Mouse (Mus musculus): ENCODE data around the gene Syne4. TPM values are rescaled to one million over a fixed set of nuclear protein-coding genes. Genes with fewer than 3 reads are reported as not detected.
A peak's percentile ranks its signal among the peaks of the same experiment; 100 is the strongest.

Gene Syne4
- polyA plus RNA-seq, 1 experiment from 2014 or later, result 36.9 TPM

DNA sequence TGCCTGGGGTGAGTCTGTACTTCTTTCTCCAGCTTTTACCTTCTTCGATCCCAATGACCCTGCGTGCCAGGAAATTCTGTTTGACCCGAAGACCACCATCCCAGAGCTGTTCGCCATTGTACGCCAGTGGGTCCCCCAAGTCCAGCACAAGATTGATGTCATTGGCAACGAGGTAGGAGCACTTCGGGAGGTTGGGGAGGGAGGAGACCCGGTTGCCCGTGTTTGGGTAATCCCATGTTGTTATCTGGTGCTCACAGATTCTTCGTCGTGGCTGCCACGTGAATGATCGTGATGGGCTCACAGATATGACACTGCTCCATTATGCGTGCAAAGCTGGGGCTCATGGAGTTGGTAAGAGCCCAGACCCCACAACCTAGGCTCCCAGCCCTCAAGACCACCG is 17.8 kb upstream of the Syne4 start:
- Histone ChIP-seq H3K27me3 (no peaks in the 10 kb centered on the region), H3K4me1 (peaks cover 12% of the 10 kb centered on the region), H3K36me3 (peaks cover 64% of the 10 kb centered on the region), H3K4me2 (replicated peaks) (no peak overlapping the region), H3K9ac (no peak overlapping the region), H3K4me3 (replicated peaks) (no peak overlapping the region), H3K9me3 (replicated peaks) (no peaks in the 10 kb centered on the region), H3K27ac (replicated peaks) (no peak overlapping the region)
- WGBS, result 90% methylated on average over 15 of the region's 15 CpGs
- ATAC-seq (ENCODE audit: insufficient number of reproducible peaks, low FRiP score, low TSS enrichment, low read depth), result no peak

DNA sequence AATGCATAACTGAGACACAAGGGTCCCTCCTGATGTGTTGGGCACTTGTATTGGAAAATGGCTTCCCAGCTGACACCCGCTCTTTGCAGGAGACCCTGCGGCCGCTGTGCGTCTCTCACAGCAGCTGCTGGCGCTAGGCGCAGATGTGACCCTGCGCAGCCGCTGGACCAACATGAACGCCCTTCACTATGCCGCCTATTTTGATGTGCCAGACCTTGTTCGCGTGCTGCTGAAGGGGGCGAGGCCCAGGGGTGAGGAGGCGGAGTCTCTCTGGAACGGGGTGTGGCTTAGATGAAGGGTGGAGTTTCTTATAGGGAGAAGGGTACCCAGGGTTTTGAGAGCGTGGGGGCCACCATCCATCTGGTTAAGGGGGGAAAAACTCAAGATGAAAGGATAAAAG is 17.3 kb upstream of the Syne4 start:
- ATAC-seq (ENCODE audit: insufficient number of reproducible peaks, low FRiP score, low TSS enrichment, low read depth), result no peak
- Histone ChIP-seq H3K9me3 (replicated peaks) (no peaks in the 10 kb centered on the region), H3K4me2 (replicated peaks) (no peak overlapping the region), H3K27me3 (no peaks in the 10 kb centered on the region), H3K4me1 (peaks cover 8% of the 10 kb centered on the region; the same call in 1 of the 2 replicates), H3K4me3 (replicated peaks) (no peak overlapping the region), H3K36me3 (peaks cover 69% of the 10 kb centered on the region), H3K9ac (no peak overlapping the region), H3K27ac (replicated peaks) (no peak overlapping the region)
- 81% methylated on average over 16 of the region's 16 CpGs for WGBS

DNA sequence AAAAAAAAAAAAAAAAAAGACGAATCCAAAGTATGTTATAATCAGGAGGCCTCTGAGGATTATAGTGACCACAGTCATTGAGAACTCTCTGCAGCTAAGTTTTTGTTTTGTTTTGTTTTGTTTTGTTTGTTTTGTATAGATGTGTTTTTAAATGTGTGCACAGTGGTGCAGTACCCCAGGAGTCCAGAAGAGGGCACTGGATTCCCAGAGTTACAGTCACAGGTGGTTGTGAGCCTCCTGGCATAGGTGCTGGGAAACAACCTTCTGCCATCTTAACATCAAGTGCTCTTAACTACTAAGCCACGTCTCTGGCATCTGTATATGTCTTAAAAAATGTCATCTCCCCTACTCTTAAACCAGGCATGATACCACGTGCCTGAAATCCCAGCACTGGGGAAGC is 13.7 kb upstream of the Syne4 start:
- Histone ChIP-seq H3K4me1 (no peaks in the 10 kb centered on the region), H3K4me3 (replicated peaks) (no peak overlapping the region), H3K9ac (no peak overlapping the region), H3K4me2 (replicated peaks) (no peak overlapping the region), H3K27me3 (no peaks in the 10 kb centered on the region), H3K27ac (replicated peaks) (no peak overlapping the region), H3K36me3 (peaks cover 82% of the 10 kb centered on the region), H3K9me3 (replicated peaks) (no peaks in the 10 kb centered on the region)
- ATAC-seq (ENCODE audit: insufficient number of reproducible peaks, low FRiP score, low TSS enrichment, low read depth), result no peak
- WGBS, result 52% methylated on average over 3 of the region's 3 CpGs

DNA sequence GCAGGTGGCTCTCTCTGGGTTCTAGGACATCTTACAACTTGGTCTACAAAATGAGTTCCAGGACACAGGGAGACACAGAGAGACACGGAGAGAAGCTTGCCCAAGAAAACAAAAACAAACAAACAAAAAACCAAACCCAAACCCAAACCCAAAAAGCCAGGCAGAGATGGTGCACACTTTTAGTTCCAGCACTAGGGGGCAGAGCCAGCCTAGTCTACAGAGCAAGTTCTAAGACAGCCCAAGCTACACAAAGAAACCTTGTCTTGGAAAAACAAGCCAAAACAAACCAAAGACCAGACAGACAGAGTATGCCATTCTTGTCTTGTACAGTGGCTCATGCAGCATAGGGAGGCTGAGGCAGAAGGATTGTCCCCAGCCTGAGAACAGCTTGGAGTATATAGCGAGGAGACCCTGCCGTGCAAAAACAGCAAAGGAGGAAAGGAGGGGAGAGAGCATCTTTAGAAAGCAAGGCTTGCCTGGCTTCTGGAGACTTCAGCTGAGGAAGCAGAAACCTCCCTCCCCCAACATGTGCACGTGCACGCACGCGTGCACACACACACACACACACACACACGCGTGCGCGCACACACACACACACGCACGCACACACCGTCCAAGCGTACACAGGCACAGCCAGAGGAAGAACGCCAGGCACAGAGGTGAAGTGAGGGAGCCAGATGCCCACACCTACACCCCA is 8.4 kb upstream of the Syne4 start:
- no peak overlapping the region for H3K9ac ChIP-seq
- peaks cover 21% of the 10 kb centered on the region for H3K4me1 ChIP-seq
- WGBS, result 91% methylated on average over 16 of the region's 16 CpGs
- no peaks in the 10 kb centered on the region for H3K9me3 ChIP-seq (replicated peaks)
- peaks cover 45% of the 10 kb centered on the region for H3K36me3 ChIP-seq
- no peak overlapping the region for H3K27ac ChIP-seq (replicated peaks)
- H3K27me3 ChIP-seq, result no peaks in the 10 kb centered on the region
- no peak for ATAC-seq (ENCODE audit: insufficient number of reproducible peaks, low FRiP score, low TSS enrichment, low read depth)
- no peak overlapping the region for H3K4me2 ChIP-seq (replicated peaks)
- H3K4me3 ChIP-seq (replicated peaks), result no peak overlapping the region

DNA sequence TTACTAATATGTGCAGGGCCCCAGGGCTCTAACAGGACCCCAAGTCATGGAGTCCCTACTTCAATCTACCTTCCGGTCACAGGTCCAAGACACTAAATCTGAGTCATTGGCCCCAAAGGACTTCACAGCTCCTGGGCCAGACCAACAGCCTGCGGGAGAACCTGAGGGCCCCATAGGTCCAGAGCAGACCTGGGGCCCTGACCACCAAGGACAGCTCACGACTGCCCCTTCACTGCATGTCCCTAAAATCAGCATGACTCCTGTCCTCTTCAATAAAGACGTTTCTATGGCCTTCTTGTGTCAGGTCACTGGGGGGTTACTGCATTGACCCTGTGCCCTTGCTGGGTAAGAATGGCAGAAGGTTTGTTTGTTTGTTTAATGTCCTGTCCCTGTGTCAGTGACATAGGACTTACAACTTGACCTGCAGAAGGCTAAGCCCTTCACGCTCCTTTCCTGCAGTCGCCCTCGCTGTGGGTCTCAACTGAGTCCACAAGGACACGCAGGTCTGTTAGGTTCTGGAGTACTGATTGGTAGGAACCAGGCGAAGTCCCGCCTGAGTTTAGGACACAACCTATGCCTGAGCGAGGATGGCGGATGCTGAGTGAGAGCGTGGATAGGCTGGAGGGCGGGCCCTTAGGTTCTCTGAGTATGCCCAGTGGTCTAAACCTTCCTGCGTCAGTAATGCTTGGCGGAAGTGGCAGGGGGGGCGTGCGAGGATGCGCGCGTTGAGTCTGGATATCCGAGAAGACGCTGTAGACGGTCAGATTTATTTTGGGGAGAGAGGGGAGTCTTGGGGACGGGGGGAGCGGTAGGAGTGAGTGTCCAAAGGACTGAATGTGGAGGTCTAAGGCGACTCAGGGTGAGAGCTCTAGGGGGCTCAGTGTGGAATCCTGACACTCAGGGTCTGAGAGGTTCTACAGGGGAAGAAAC is 6.3 kb upstream of the Syne4 start, which contains the start of gene Alkbh6:
TSS of gene Alkbh6 (plus strand) at position 642 of the 930 bp plus-strand sequence.
- Histone ChIP-seq H3K27ac (replicated peaks) (peak within 1 kb of the TSS; percentile 72), H3K9ac (peak within 1 kb of the TSS; percentile 63), H3K36me3 (peaks cover 35% of the 10 kb centered on the region), H3K4me3 (replicated peaks) (peak within 1 kb of the TSS; percentile 71), H3K27me3 (no peaks in the 10 kb centered on the region), H3K4me2 (replicated peaks) (peak within 1 kb of the TSS; percentile 83), H3K4me1 (peaks cover 21% of the 10 kb centered on the region), H3K9me3 (replicated peaks) (no peaks in the 10 kb centered on the region)
- WGBS, result 4% methylated on average over 27 of the region's 27 CpGs
- ATAC-seq (ENCODE audit: insufficient number of reproducible peaks, low FRiP score, low TSS enrichment, low read depth), result peak; percentile 100

DNA sequence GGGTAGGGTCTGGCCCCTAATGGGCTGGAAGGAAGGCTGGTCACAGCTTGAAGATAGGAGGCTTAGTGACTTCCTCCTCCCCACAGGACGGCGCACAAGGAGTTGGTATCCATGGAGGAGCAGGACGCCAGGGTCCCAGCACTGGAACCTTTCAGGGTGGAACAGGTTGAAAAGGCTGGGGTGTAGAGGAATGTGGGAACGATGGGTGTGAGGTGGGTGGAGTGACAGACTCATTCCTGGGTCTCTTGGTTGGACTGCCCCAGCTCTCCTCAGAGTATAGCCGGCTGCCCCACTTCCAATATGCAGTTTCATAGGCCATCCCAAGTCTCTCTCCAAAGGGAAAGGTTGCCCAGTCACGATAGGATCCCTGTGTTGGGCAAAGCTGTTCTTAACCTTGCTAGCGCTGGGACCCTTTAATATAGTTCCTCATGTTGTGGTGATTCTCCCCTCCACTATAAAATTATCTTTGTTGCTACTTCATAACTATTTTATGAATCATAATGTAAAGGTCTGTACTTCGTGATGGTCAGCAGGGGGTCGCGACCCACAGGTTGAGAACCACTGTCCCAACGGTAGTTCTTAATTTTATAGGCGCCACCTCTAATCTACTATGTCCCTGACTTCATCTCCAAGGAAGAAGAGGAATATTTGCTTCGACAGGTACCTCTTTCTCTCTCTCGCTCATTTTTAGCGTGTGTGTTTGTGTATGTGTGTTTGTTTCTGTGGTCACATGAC is 5.0 kb upstream of the Syne4 start:
- 62% methylated on average over 15 of the region's 15 CpGs for WGBS
- H3K9me3 ChIP-seq (replicated peaks), result no peaks in the 10 kb centered on the region
- peaks cover 28% of the 10 kb centered on the region for H3K36me3 ChIP-seq
- H3K4me1 ChIP-seq, result peaks cover 25% of the 10 kb centered on the region
- H3K27ac ChIP-seq (replicated peaks), result peak overlapping the region; percentile 72; the same call in 1 of the 2 replicates
- H3K4me3 ChIP-seq (replicated peaks), result peak overlapping the region; percentile 71
- peak overlapping the region; percentile 63 for H3K9ac ChIP-seq
- no peak for ATAC-seq (ENCODE audit: insufficient number of reproducible peaks, low FRiP score, low TSS enrichment, low read depth)
- H3K4me2 ChIP-seq (replicated peaks), result peak overlapping the region; percentile 83
- no peaks in the 10 kb centered on the region for H3K27me3 ChIP-seq

DNA sequence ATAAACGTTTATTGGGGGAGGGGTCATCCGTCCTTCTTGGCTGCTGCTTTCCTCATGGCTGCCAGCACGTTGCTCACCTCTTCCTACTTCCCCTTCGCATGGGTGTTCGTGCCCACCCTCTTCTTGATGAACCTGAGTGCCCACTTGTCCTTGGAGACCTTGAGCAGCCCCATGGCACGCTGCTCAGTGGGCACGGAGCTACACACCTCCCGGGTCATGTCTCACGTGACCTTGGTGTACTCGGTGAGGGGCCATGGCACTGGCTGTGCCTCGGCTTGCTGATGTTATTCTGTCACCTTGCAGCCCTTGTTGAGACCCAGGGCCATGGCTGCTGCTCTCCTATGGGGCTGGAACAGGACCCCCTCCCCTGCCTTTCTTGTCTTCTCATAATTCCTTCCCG is 4.5 kb upstream of the Syne4 start:
- no peak overlapping the region for H3K4me2 ChIP-seq (replicated peaks)
- H3K4me3 ChIP-seq (replicated peaks), result no peak overlapping the region
- no peaks in the 10 kb centered on the region for H3K9me3 ChIP-seq (replicated peaks)
- H3K27ac ChIP-seq (replicated peaks), result no peak overlapping the region
- peaks cover 26% of the 10 kb centered on the region for H3K36me3 ChIP-seq
- no peak for ATAC-seq (ENCODE audit: insufficient number of reproducible peaks, low FRiP score, low TSS enrichment, low read depth)
- H3K4me1 ChIP-seq, result peaks cover 30% of the 10 kb centered on the region
- no peak overlapping the region for H3K9ac ChIP-seq
- no peaks in the 10 kb centered on the region for H3K27me3 ChIP-seq
- WGBS, result 82% methylated on average over 12 of the region's 12 CpGs

DNA sequence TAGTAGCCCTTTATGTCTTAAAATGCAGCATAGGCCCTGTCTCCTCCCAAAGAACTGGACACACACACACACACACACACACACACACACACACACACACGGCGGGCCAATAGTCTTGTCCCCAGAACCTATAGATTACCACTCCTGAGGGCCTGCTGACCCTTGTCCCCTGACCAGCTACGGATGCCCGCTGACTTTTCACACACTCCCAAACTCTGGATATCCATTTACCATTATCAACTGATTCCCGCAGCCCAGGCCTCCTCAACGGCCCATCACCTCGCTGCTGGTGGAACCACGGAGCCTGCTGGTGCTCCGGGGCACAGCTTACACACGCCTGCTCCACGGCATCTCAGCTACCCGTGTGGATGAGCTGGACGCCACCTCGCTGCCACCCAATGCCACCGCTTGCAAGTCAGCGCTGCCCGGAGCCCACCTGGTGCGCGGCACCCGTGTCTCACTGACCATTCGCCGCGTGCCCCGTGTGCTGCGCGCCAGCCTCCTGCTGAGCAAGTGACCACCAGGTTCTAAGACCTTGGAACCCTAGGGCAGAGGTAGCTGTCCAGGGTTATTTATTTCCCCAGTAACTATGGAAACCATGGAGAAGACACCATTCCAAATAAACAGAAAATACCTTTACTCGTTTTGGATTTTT is 814 bp upstream of the Syne4 start:
- Histone ChIP-seq H3K4me1 (peaks cover 28% of the 10 kb centered on the region), H3K4me2 (replicated peaks) (no peak overlapping the region), H3K27me3 (no peaks in the 10 kb centered on the region), H3K36me3 (peaks cover 10% of the 10 kb centered on the region; the same call in 1 of the 2 replicates), H3K4me3 (replicated peaks) (no peak overlapping the region), H3K9me3 (replicated peaks) (no peaks in the 10 kb centered on the region), H3K27ac (replicated peaks) (no peak overlapping the region), H3K9ac (no peak overlapping the region)
- ATAC-seq (ENCODE audit: insufficient number of reproducible peaks, low FRiP score, low TSS enrichment, low read depth), result no peak
- 44% methylated on average over 27 of the region's 27 CpGs for WGBS

DNA sequence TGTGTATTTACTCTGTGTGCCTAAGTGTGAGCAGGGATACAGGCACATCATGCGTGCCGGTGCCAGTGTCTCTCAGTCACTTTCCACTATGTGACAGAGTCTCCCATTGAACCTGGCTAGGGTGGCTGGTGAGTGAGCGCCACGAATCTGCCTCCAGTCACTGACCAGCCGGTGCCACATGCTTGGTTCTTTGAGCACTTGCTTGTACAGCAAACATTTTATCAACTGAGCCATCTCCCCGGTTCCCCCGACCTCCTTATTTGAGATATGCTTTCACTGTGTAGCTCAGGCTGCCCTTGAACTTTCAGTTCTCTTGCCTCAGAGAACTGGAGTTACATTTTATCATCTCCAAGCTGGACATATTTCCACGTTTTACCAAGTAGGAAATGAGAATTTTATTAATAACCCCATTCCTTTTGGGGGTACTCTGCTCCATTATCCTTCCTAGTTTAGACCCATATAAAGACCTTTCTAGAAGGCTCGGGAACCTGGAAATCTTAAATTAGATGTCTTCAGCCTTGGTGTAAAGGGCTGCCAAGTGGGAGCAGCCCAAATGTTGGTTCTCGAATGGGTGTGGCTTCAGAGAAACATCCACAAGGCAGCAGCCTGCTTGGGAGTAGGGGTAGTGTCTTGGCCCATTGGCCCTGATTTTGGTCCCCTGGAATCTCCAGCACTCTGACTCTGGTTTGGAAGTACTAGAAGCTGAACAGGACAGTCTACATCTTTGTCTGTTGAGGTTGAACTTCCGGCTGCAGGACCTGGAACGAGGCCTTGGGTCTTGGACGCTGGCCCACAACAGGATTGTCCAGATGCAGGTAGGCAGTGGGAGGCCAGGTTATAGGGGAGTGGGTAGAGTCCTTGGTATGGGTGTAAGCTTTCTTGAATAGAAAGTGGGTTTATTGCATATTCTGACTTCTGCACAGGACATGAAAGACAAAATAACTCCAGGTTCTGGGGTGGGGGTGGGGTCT is 1.2 kb downstream of the Syne4 start:
- no peak for ATAC-seq (ENCODE audit: insufficient number of reproducible peaks, low FRiP score, low TSS enrichment, low read depth)
- no peak overlapping the region for H3K27ac ChIP-seq (replicated peaks)
- 65% methylated on average over 13 of the region's 13 CpGs for WGBS
- peak overlapping the region; percentile 47 for H3K4me2 ChIP-seq (replicated peaks)
- no peaks in the 10 kb centered on the region for H3K27me3 ChIP-seq
- peaks cover 10% of the 10 kb centered on the region; the same call in 1 of the 2 replicates for H3K36me3 ChIP-seq
- peak overlapping the region; percentile 43 for H3K4me3 ChIP-seq (replicated peaks)
- peak overlapping the region; percentile 9; the same call in 1 of the 2 replicates for H3K9ac ChIP-seq
- no peaks in the 10 kb centered on the region for H3K9me3 ChIP-seq (replicated peaks)
- H3K4me1 ChIP-seq, result peaks cover 14% of the 10 kb centered on the region

DNA sequence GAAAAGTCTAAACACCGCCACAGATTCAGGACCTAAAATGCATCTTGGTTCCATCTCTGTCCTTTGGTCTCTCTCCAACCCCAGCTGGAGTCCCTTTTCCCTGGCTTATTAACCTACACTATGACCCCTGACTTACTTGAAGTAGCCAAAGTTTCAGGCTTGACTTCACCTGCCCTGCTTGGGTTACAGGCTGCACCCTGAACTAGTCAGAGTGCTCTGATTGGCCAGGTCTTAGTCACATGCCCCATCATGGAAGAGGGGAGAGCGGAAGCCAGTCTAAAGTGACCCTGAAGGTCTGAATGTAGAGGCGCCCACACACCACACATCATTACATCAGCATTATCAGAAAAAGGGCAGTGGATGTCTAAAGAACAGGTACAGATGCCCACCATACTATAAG is 3.5 kb downstream of the Syne4 start:
- no peak overlapping the region for H3K4me3 ChIP-seq (replicated peaks)
- 98% methylated on average over 3 of the region's 3 CpGs for WGBS
- H3K36me3 ChIP-seq, result no peaks in the 10 kb centered on the region
- ATAC-seq (ENCODE audit: insufficient number of reproducible peaks, low FRiP score, low TSS enrichment, low read depth), result no peak
- no peak overlapping the region for H3K4me2 ChIP-seq (replicated peaks)
- H3K9me3 ChIP-seq (replicated peaks), result no peaks in the 10 kb centered on the region
- H3K9ac ChIP-seq, result no peak overlapping the region
- H3K27me3 ChIP-seq, result no peaks in the 10 kb centered on the region
- peaks cover 26% of the 10 kb centered on the region for H3K4me1 ChIP-seq
- H3K27ac ChIP-seq (replicated peaks), result no peak overlapping the region
